Mouse (Mus musculus) limb, embryonic 13.5 days (tissue): ENCODE measurements around the gene Mrpl24. TPM values are rescaled to one million over a fixed set of nuclear protein-coding genes. Genes with fewer than 3 reads are reported as not detected.
"Not testable (repeated sequence)": the region's sequence is repeated elsewhere in the genome, so short reads cannot be mapped to it uniquely, and the experiment has no call there.

Source experiments
- ATAC-seq: fragments of 200-750 bp; cut with Nextera tagmentation; 2 replicates; pipeline ENCODE4 v1.8.0; 2017; ENCODE audit warnings: low read depth, moderate number of reproducible peaks, moderate TSS enrichment; ENCODE audit not compliant: low FRiP score
- H3K27ac ChIP-seq: fragments of 300-500 bp; sonication (generic); 2 replicates; pipeline ENCODE4 v1.5.1; 2015; ENCODE audit warnings: inconsistent platforms, mild to moderate bottlenecking, moderate library complexity
- H3K27me3 ChIP-seq: fragments of 300-500 bp; sonication (generic); 2 replicates; pipeline ENCODE4 v1.6.1; 2015; ENCODE audit warnings: mild to moderate bottlenecking, inconsistent platforms
- H3K36me3 ChIP-seq: fragments of 300-500 bp; sonication (generic); 2 replicates; pipeline ENCODE4 v1.6.1; 2015; ENCODE audit warnings: inconsistent platforms, mild to moderate bottlenecking, moderate library complexity
- H3K4me1 ChIP-seq: fragments of 300-500 bp; sonication (generic); 2 replicates; pipeline ENCODE4 v1.6.1; 2015; ENCODE audit warnings: inconsistent platforms
- H3K4me2 ChIP-seq: fragments of 300-500 bp; sonication (generic); replicated peaks from 2 replicates; pipeline ENCODE4 v1.6.1; 2015; ENCODE audit warnings: inconsistent platforms, mild to moderate bottlenecking, moderate library complexity
- H3K4me3 ChIP-seq: fragments of 300-500 bp; sonication (generic); 2 replicates; pipeline ENCODE4 v1.5.1; 2015; ENCODE audit warnings: moderate library complexity, mild to moderate bottlenecking, inconsistent platforms
- H3K9ac ChIP-seq: fragments of 300-500 bp; sonication (generic); 2 replicates; pipeline ENCODE4 v1.6.1; 2015; ENCODE audit warnings: mild to moderate bottlenecking, inconsistent platforms
- H3K9me3 ChIP-seq: fragments of 300-500 bp; sonication (generic); 2 replicates; pipeline ENCODE4 v1.6.1; 2016; ENCODE audit warnings: inconsistent platforms
- WGBS: fragments of 180-500 bp; shearing (Covaris S2); methylation state at CpG from one replicate; pipeline ENCODE4 v1.1.7; 2015; 5-methylcytosine and 5-hydroxymethylcytosine counted together
- polyA plus RNA-seq: library from polyadenylated mRNA; unstranded; fragments of >200 nt; fragmentation: Nextera tagmentation; extraction: Ambion mirVana; gene quantifications from 2 replicates; pipeline ENCODE4 v1.2.1, GENCODE M21; 2015

The Mrpl24 gene
- polyA plus RNA-seq, 1 experiment from 2014 or later, result 66.5 TPM

DNA sequence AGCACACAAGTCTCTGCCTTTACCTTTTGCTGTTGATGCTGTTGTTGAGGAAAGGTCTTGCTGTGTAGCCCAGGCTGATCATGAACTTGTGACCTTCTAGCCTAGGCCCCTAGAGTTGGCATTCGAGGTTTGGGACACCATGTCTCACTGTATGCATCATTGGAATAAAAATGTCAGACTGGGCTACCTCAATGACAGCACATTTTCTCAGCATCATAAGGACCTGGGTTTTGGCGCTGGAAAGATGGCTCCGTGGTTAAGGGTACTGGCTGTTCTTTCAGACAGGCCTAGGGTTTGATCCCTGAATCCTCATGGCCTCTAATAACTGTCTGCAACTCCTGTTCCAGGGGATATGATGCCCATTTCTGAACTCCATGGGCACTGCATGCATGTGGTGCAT, 19.5 kb upstream of the Mrpl24 start:
- Histone ChIP-seq H3K4me3 (no peak overlapping the region), H3K27ac (no peak overlapping the region), H3K9ac (no peak overlapping the region), H3K27me3 (no peaks in the 10 kb centered on the region), H3K9me3 (no peaks in the 10 kb centered on the region), H3K4me1 (no peaks in the 10 kb centered on the region), H3K4me2 (no peak overlapping the region), H3K36me3 (no peaks in the 10 kb centered on the region)
- no peak for ATAC-seq
- 81% methylated on average over 3 of the region's 3 CpGs for WGBS

DNA sequence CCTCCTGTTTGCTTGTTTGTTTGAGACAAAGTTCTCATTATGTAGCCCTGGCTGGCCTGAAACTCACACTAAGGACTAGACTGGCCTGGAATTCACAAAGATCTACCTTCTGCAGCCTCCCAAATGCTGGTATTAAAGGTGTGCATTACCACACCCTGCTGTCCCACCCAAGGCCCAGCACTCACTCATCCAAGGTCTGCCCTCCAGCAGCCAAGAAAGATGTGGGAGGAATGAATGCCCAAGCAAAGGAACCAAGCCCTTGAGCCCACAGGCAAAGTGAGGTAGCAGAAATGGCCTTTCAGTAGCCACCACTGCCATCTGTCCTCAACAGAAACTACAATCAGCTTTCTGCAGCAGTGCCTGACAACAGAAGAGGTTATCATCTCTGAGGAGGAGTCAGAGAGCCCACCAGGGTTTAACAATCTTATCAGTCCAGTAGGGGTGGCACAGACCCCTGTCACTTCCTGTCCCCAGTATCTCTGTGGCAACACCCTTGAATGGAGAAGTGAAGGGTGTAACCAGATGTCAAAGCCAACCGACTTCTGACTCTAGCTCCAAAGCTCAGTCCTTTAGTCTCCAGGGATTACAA, 18.2 kb upstream of the Mrpl24 start:
- 54% methylated on average over 1 of the region's 1 CpGs for WGBS
- Histone ChIP-seq H3K36me3 (no peaks in the 10 kb centered on the region), H3K9me3 (no peaks in the 10 kb centered on the region), H3K27me3 (no peaks in the 10 kb centered on the region), H3K4me3 (no peak overlapping the region), H3K9ac (no peak overlapping the region), H3K4me2 (no peak overlapping the region), H3K4me1 (no peaks in the 10 kb centered on the region), H3K27ac (no peak overlapping the region)
- ATAC-seq, result no peak

DNA sequence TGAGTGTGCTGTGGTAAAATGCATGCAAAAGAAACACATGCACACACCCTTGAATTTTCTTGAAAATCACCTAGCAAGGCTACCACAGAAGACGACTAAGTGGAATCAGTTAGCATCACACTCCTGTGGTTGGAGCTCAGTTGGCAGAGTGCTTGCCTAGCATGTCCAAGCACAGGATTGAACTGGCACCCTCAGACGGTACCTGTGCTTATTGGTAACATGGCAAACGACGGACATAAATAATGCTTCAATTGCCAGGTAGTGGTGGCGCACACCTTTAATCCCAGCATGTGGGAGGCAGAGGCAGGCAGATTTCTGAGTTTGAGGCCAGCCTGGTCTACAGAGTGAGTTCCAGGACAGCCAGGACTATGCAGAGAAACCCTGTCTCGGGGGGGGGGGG, 17.3 kb upstream of the Mrpl24 start:
- H3K9ac ChIP-seq, ATAC-seq, H3K36me3 ChIP-seq, H3K27ac ChIP-seq, H3K4me3 ChIP-seq, H3K9me3 ChIP-seq, H3K4me1 ChIP-seq, H3K27me3 ChIP-seq, H3K4me2 ChIP-seq: not testable (repeated sequence)
- WGBS, result 80% methylated on average over 6 of the region's 6 CpGs

DNA sequence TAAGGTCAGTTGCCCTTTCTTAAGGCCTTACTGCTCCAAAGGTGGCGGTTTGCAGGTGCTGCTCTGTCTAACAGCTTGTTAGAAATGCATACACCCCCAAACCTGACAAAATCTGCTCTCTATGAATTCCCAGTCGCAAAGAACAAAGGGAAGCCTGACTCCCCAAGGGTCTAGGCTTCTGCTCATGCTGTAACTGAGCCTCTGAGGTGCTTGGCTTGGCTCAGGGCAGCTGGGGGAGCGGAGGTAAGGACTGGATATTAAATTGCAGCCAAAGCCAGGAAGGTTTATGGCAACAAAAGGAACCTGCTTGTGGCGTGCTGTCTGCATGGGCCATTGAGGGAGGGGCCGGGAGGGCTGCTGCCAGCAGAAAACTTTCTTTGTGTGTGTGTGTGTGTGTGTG, 15.5 kb upstream of the Mrpl24 start:
- 29% methylated on average over 5 of the region's 5 CpGs for WGBS
- H3K27me3 ChIP-seq, result no peaks in the 10 kb centered on the region
- H3K27ac ChIP-seq, result 0 out of 2 replicates have a peak overlapping the region, but pooled peaks have one; percentile 44
- H3K4me1 ChIP-seq, result peaks cover 15% of the 10 kb centered on the region
- no peak overlapping the region for H3K4me2 ChIP-seq
- H3K9ac ChIP-seq, result no peak overlapping the region; the same call in 1 of the 2 replicates
- no peak for ATAC-seq
- no peaks in the 10 kb centered on the region for H3K36me3 ChIP-seq
- no peaks in the 10 kb centered on the region for H3K9me3 ChIP-seq
- no peak overlapping the region for H3K4me3 ChIP-seq

DNA sequence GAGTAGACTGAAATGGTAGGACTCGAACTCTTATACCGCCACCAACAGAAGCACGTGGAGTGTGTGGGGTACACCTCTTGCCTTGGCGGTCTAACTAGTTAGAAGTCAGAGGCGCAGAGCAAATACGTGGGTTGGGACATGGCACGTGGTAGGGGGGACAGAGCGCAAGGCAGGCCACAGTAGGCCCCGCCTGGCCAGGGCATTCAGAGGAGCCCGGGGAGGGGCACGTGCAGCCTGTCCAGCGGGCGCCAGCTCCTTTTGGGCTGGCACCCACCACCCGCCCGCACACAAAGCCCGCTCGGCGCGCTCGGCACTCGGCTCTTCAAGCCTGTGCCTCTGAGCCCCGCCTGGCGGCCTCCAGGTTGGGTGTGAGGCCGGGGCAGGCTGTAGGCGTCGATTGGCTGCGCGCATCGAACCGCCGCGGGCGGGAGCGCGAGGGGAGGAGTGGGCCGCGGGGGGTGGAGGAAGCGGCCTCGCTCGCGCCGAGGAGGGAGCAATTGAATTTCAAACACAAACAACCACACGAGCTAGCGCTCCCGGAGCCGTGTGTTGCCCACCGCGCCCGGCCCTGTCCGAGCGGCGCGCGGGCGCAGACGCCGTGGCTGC, 13.3 kb upstream of the Mrpl24 start, which contains the start of gene Hdgf:
Gene Hdgf, plus strand, starts transcription at position 442 of the 606 bp plus-strand sequence.
- no peaks in the 10 kb centered on the region for H3K9me3 ChIP-seq
- under 1% methylated on average over 57 of the region's 57 CpGs for WGBS

DNA sequence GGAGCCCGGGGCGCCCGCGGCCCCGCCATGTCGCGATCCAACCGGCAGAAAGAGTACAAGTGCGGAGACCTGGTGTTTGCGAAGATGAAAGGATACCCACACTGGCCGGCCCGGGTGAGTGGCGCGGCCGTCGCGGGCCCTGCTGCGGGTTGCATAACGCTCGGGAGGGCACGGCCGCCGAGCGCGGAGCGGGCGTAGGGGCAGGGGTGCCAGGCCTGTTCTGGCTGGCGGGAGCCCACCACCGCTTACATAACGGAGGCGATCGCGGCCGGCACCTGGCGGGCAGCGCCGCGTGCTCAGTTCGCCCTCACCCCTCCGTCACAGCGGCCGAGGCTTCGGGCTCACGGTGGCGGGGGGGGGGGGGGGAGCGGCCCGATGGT, 12.7 kb upstream of the Mrpl24 start:
- Histone ChIP-seq H3K4me3 (peak overlapping the region; percentile 99), H3K27me3 (no peaks in the 10 kb centered on the region), H3K9me3 (no peaks in the 10 kb centered on the region), H3K4me2 (peak overlapping the region; percentile 91), H3K4me1 (peaks cover 42% of the 10 kb centered on the region), H3K36me3 (no peaks in the 10 kb centered on the region), H3K27ac (peak overlapping the region; percentile 98), H3K9ac (peak overlapping the region; percentile 99)
- ATAC-seq, result peak; percentile 1; the same call in 1 of the 2 replicates
- whole genome bisulfite sequencing, result under 1% methylated on average over 44 of the region's 47 CpGs

More for the DNA sequence above, 13.3 kb upstream of the Mrpl24 start, which contains the start of gene Hdgf:
- H3K4me2 ChIP-seq, result peak within 1 kb of the TSS; percentile 91
- peak within 1 kb of the TSS; percentile 98 for H3K27ac ChIP-seq
- peak; percentile 94 for ATAC-seq
- H3K36me3 ChIP-seq, result no peaks in the 10 kb centered on the region
- no peaks in the 10 kb centered on the region for H3K27me3 ChIP-seq
- peaks cover 36% of the 10 kb centered on the region for H3K4me1 ChIP-seq
- peak within 1 kb of the TSS; percentile 99 for H3K4me3 ChIP-seq
- H3K9ac ChIP-seq, result peak within 1 kb of the TSS; percentile 99

DNA sequence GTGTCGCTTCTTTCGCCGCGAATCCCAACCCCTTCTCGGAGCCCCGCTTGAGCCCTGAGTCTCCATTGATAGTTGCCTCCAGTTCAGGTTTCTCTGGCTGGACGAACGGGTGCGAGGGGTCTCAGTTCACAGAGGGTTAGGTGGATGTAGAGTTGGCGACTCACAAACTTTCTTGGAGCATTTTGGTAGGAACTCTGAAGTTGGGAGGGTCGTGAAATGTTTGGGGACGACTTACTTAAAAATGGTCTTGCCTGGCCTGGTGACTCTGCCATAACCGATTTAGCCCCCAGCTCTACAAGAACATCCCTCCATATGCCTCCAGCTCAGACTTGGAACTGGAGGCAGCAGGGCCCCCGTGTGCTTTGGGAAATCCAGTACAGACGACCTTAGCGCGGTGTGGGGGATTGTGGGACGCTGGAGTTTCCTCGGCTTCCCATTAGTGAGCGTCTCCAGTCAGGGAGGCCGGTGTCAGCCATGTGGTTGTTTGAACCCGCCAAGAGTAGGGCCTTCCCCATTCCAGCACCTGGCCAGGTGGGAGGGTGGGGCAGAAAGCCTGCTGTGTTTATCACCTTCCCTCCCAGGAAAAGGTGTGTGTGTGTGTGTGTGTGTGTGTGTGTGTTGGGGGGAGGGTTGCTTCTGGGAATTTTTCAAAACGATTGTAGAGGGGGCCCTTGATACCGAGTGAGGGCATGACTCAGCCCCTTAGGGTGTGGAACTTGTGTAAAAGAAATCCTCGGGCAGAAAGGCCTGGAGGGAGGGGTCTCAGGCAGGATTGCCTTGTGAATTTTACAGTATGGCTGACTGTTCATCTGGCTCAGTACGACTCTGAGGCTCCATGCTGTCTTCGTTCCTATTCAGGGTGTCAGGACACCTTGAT, 12.1 kb upstream of the Mrpl24 start:
- H3K9me3 ChIP-seq, result no peaks in the 10 kb centered on the region
- peak overlapping the region; percentile 91 for H3K4me2 ChIP-seq
- ATAC-seq, result no peak
- peaks cover 45% of the 10 kb centered on the region for H3K4me1 ChIP-seq
- WGBS, result under 1% methylated on average over 27 of the region's 27 CpGs
- peak overlapping the region; percentile 99 for H3K4me3 ChIP-seq
- H3K27me3 ChIP-seq, result no peaks in the 10 kb centered on the region
- H3K36me3 ChIP-seq, result no peaks in the 10 kb centered on the region
- peak overlapping the region; percentile 98 for H3K27ac ChIP-seq
- peak overlapping the region; percentile 99 for H3K9ac ChIP-seq

DNA sequence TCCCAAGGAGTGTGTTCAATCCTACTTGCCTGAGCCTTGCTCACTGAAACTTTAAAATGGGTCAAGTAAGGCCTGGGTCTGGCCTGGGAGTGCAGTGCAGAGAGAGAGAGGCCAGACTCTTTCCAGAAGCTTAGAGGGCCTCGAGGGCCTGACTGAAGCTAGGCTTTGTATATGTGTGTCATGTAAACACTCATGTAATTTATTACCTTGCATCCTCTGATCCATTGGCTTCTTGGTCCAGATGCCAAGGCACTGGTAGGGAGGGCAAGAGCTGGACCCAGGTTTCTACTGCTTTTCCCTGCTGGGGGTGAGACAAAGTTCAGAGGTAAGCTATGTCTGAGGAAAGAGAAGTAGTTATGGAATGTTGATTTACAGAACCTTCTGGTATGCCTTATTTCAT, 11.4 kb upstream of the Mrpl24 start:
- H3K9me3 ChIP-seq, result no peaks in the 10 kb centered on the region
- H3K36me3 ChIP-seq, result peaks cover 1% of the 10 kb centered on the region
- no peak for ATAC-seq
- peak overlapping the region; percentile 98 for H3K27ac ChIP-seq
- peak overlapping the region; percentile 99 for H3K9ac ChIP-seq
- peaks cover 45% of the 10 kb centered on the region for H3K4me1 ChIP-seq
- no peaks in the 10 kb centered on the region for H3K27me3 ChIP-seq
- H3K4me2 ChIP-seq, result peak overlapping the region; percentile 91
- WGBS, result 0% methylated on average over 1 of the region's 1 CpGs
- H3K4me3 ChIP-seq, result peak overlapping the region; percentile 99

DNA sequence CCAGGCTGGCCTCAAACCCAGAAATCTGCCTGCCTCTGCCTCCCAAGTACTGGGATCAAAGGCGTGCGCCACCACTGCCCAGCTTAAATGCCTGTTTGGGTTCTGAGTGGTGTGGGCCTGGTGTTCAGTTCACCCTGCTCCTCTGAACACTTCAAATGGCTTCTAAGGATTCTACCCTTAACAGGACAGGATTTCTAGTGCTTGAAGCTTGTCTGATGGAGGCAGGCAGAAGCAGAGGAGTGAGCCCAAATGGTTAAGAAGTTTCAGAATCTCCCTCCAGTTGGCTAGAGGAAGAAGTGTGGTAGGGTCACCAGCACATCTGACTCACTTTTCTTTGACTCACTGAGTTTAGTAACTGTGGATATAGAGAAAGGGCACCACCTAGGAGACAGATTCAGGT, 9.9 kb upstream of the Mrpl24 start:
- Histone ChIP-seq H3K9me3 (no peaks in the 10 kb centered on the region), H3K36me3 (peaks cover 16% of the 10 kb centered on the region), H3K27me3 (no peaks in the 10 kb centered on the region), H3K4me1 (peaks cover 45% of the 10 kb centered on the region), H3K27ac (peak overlapping the region; percentile 98), H3K4me2 (peak overlapping the region; percentile 91), H3K4me3 (peak overlapping the region; percentile 36; the same call in 1 of the 2 replicates), H3K9ac (no peak overlapping the region)
- WGBS, result 81% methylated on average over 2 of the region's 2 CpGs
- no peak for ATAC-seq

DNA sequence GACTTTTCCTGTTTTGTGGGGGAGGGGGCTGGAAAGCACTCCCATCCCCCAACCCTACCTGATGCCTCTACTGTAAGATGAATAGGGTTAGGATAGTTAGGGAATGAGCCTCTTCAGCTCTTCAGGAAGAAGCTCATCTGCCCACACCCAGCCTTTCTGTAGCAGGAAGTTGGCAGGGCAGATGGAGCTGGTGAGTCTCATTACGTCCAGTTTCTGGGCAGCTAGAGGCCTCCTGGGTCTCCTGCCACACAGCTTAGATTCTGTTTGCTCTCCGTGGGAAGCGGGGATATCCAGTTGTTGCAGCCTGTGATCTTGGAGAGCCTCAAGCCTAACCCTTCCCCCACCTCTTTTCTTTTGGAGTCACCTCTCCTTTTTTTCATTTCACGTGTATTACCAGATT, 9.4 kb upstream of the Mrpl24 start:
- no peak for ATAC-seq
- peak overlapping the region; percentile 51 for H3K9ac ChIP-seq
- H3K36me3 ChIP-seq, result peaks cover 21% of the 10 kb centered on the region
- WGBS, result 11% methylated on average over 4 of the region's 4 CpGs
- no peaks in the 10 kb centered on the region for H3K9me3 ChIP-seq
- H3K4me1 ChIP-seq, result peaks cover 45% of the 10 kb centered on the region
- H3K4me2 ChIP-seq, result peak overlapping the region; percentile 91
- peak overlapping the region; percentile 79 for H3K27ac ChIP-seq
- H3K4me3 ChIP-seq, result peak overlapping the region; percentile 36
- H3K27me3 ChIP-seq, result no peaks in the 10 kb centered on the region

DNA sequence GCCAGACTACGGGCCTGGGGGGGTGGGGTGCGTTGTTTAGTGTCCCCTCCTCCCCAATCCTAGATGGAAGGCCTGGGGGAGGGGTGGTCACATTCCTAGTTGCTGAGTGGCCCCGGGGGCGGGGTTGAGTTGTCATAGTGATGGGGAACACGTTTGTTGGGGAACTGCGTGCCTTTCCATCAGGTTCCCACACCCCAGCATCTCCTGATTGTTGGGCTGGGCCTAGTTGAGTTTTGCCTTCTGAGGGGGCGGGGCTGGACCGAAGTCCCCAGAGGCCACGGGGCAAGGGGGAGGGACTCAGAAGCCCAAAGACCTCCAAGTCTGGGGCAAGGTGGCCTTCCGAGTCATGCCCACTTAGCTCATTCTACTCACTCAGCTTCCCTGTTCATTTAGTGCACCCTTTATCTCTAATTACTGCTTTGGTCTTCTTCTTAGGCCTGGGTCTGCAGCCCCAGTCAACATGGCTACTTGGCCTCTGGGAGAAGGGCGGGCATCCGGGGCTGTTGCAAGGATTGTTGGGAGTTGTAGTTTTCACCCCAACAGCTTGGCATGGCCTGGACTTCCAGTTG, 8.6 kb upstream of the Mrpl24 start:
- peaks cover 29% of the 10 kb centered on the region for H3K36me3 ChIP-seq
- peak overlapping the region; percentile 91 for H3K4me2 ChIP-seq
- H3K9ac ChIP-seq, result peak overlapping the region; percentile 51
- no peaks in the 10 kb centered on the region for H3K27me3 ChIP-seq
- WGBS, result 10% methylated on average over 12 of the region's 12 CpGs
- H3K27ac ChIP-seq, result peak overlapping the region; percentile 79
- H3K4me3 ChIP-seq, result peak overlapping the region; percentile 36
- H3K4me1 ChIP-seq, result peaks cover 45% of the 10 kb centered on the region
- ATAC-seq, result peak; percentile 29; the same call in 1 of the 2 replicates
- no peaks in the 10 kb centered on the region for H3K9me3 ChIP-seq

DNA sequence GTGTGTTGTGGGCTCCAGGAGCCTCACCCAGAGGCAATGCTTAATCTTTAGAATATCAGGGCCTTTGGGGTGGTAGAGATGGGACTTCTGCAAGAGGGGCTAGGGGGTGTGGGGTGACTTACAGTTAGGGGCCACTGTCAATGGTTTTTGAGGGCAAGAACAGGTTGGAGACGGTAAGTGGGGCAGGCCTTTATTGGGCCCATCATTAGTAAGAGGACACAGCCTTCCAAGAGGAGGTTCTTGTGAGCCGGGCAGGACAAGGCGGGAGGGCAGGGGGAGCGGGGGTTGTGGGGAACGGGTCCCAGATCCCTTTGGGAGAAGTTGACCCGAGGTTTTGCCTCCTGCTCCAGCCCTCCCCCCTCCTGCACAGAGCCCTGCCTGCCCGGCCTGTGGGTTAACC, 5.8 kb upstream of the Mrpl24 start:
- no peak for ATAC-seq
- no peaks in the 10 kb centered on the region for H3K9me3 ChIP-seq
- peaks cover 34% of the 10 kb centered on the region for H3K4me1 ChIP-seq
- H3K27me3 ChIP-seq, result no peaks in the 10 kb centered on the region
- no peak overlapping the region for H3K9ac ChIP-seq
- 89% methylated on average over 7 of the region's 7 CpGs for WGBS
- no peak overlapping the region for H3K4me2 ChIP-seq
- H3K36me3 ChIP-seq, result peaks cover 50% of the 10 kb centered on the region
- no peak overlapping the region for H3K4me3 ChIP-seq
- H3K27ac ChIP-seq, result no peak overlapping the region
